Comparison of ENCODE assay signal across 26 mouse cellular contexts in genomic region chr14:86744523-86744922, GRCm38 (mm10).
DNase-seq lines count a peak whose midpoint lies in the region; ATAC-seq and TF ChIP-seq lines count a peak whose summit lies in the region.
"Had no signal": no experiment of that assay in that cellular context is flagged by ENCODE, and none has a peak within 500 bp of the region (broad histone marks: within the 10 kb centered on the region; RNA-seq: fewer than 3 reads in every experiment).

No protein-coding gene starts in this region.

- no peaks in the 10 kb centered on the region for H3K9me3 ChIP-seq in liver, embryonic 15.5 days (replicated peaks)
- no peaks in the 10 kb centered on the region for H3K9me3 ChIP-seq in MEL (replicated peaks; ENCODE audit: insufficient read depth, low read length)
- H3K9me3 ChIP-seq: forebrain, embryonic 10.5 days; forebrain, embryonic 13.5 days; heart, embryonic 10.5 days; heart, embryonic 13.5 days had no signal

- no peak overlapping the region for H3K9ac ChIP-seq in liver, embryonic 15.5 days
- no peak overlapping the region for H3K9ac ChIP-seq in MEL (ENCODE audit: control insufficient read depth, low read depth, low read length, poor library complexity, severe bottlenecking)
- H3K9ac ChIP-seq: forebrain, embryonic 13.5 days; heart, embryonic 13.5 days; hindbrain, embryonic 14.5 days had no signal

- H3K4me1 ChIP-seq in liver, embryonic 15.5 days (replicated peaks) = peaks cover 26% of the 10 kb centered on the region
- peaks cover 11 to 18% of the 10 kb centered on the region in 2 experiments for H3K4me1 ChIP-seq in MEL (ENCODE audit: control insufficient read depth in 1 of 2, insufficient read depth in 2 of 2, low read length in 2 of 2)

- H3K27ac ChIP-seq in liver, embryonic 15.5 days (replicated peaks) = peak overlapping the region; percentile 14; the same call in 1 of the 2 replicates
- H3K27ac ChIP-seq in MEL (ENCODE audit: control insufficient read depth, low read depth, low read length) = no peak overlapping the region
- H3K27ac ChIP-seq: forebrain, embryonic 10.5 days; forebrain, embryonic 13.5 days; heart, adult 2 months; heart, embryonic 10.5 days; heart, embryonic 13.5 days; hindbrain, embryonic 14.5 days; hindbrain, postnatal 0 days had no signal

- H3K36me3 ChIP-seq in liver, embryonic 15.5 days (replicated peaks) = no peaks in the 10 kb centered on the region
- peaks cover 0 to 14% of the 10 kb centered on the region in 2 experiments; a peak in 2 of 4 replicates for H3K36me3 ChIP-seq in MEL (ENCODE audit: control insufficient read depth in 1 of 2, insufficient read depth in 2 of 2, low read length in 2 of 2)

- no peak overlapping the region for H3K4me3 ChIP-seq in liver, embryonic 15.5 days (replicated peaks)
- H3K4me3 ChIP-seq in MEL (ENCODE audit: control insufficient read depth in 1 of 2, insufficient read depth in 1 of 2, low read depth in 2 of 2, low read length in 2 of 2) = no peak overlapping the region
- H3K4me3 ChIP-seq: forebrain, embryonic 10.5 days; forebrain, embryonic 13.5 days; heart, adult 2 months; heart, embryonic 10.5 days; heart, embryonic 13.5 days had no signal

- no peaks in the 10 kb centered on the region for H3K27me3 ChIP-seq in liver, embryonic 15.5 days
- no peaks in the 10 kb centered on the region for H3K27me3 ChIP-seq in MEL (ENCODE audit: control insufficient read depth in 1 of 2, insufficient read depth in 2 of 2, low read length in 2 of 2)
- H3K27me3 ChIP-seq: forebrain, embryonic 13.5 days; heart, embryonic 13.5 days had no signal

- H3K4me2 ChIP-seq in liver, embryonic 15.5 days = no peak overlapping the region
- H3K4me2 ChIP-seq: forebrain, embryonic 13.5 days; heart, embryonic 13.5 days; hindbrain, embryonic 14.5 days had no signal

- H3K79me2 ChIP-seq in MEL (ENCODE audit: control insufficient read depth, insufficient read depth, low read length, poor library complexity) = no peaks in the 10 kb centered on the region

- DNase-seq in liver (no peak), 416B (ENCODE audit: low read depth) (peak; percentile 33), MEL (ENCODE audit: low read depth, low spot score) (peak; percentile 9)
- DNase-seq in cerebellum, postnatal 10 days = no peak
- no peak for DNase-seq in urinary bladder, postnatal 25 days (ENCODE audit: low spot score)
- DNase-seq in thymus, postnatal 36 days = no peak
- DNase-seq: adrenal gland, adult 8-10 months; adrenal gland, postnatal 25 days; B cell, adult 2 months; cerebellum, adult 11-12 months; cerebellum, adult 8-10 months; cerebellum, postnatal 14 days; gastrocnemius, postnatal 10 days; gastrocnemius, postnatal 36 days; heart, adult 2 months; heart, postnatal 14 days; heart, postnatal 4 days had no signal

- ATAC-seq in liver, embryonic 15.5 days (ENCODE audit: insufficient read depth) = no peak
- ATAC-seq in inflammation-experienced regulatory T-cells, adult 6 months = peak; percentile 62
- ATAC-seq: forebrain, embryonic 13.5 days; forebrain, embryonic 16.5 days; hindbrain, postnatal 0 days had no signal

- WGBS in liver, embryonic 15.5 days (ENCODE audit: insufficient replicate concordance) = 69% methylated on average over 6 of the region's 6 CpGs

- TF ChIP-seq EP300 in MEL (IDR thresholded peaks at IDR 0.05; ENCODE audit: low read depth in 1 of 2, low read length in 2 of 2) = no peak

- TF ChIP-seq CTCF in MEL (IDR thresholded peaks at IDR 0.05 in 2 of 3, conservative IDR thresholded peaks at IDR 0.05 in 1 of 3; ENCODE audit: control insufficient read depth in 1 of 3, insufficient read depth in 1 of 3, low read depth in 2 of 3, low read length in 3 of 3, poor library complexity in 1 of 3, severe bottlenecking in 1 of 3) = no peak

- no peak for TF ChIP-seq POLR2A in MEL (IDR thresholded peaks at IDR 0.05; ENCODE audit: control insufficient read depth in 1 of 2, insufficient read depth in 1 of 2, low read depth in 1 of 2, low read length in 2 of 2, poor library complexity in 1 of 2)

- no peak for TF ChIP-seq RAD21 in MEL (IDR thresholded peaks at IDR 0.05; ENCODE audit: low read depth, low read length)

TF ChIP-seq in MEL, 35 proteins besides CTCF, POLR2A, EP300 and RAD21:
- no peak for TF ChIP-seq NRF1 (IDR thresholded peaks at IDR 0.05; ENCODE audit: insufficient read depth, low read depth, low read length, poor library complexity, severe bottlenecking)
- TF ChIP-seq ELF1 (IDR thresholded peaks at IDR 0.05; ENCODE audit: low read depth, low read length) = no peak
- no peak for TF ChIP-seq SIN3A (IDR thresholded peaks at IDR 0.05; ENCODE audit: low read length)
- TF ChIP-seq SMC3 (IDR thresholded peaks at IDR 0.05; ENCODE audit: low read depth, low read length) = no peak

Comparison
In these comparisons a context has a peak if more than half of its experiments do, and no peak if none do; other contexts are left out.
1. DNase-seq: peak in 416B (single experiment) and MEL (single experiment); none in liver (single experiment), cerebellum, postnatal 10 days (0 of 2), urinary bladder, postnatal 25 days (single experiment) and thymus, postnatal 36 days (0 of 2).